Mouse (Mus musculus) thymus, adult 2 months (tissue): ENCODE results near the gene Nrip1. TPM values are rescaled to one million over a fixed set of nuclear protein-coding genes. Genes with fewer than 3 reads are reported as not detected.

Experiments
- DNase-seq: peaks from one replicate; pipeline ENCODE4 v3.0.0; 2021
- H3K27ac ChIP-seq: fragments of 200-500 bp; 2 replicates; pipeline ENCODE4 v1.5.1; 2012; ENCODE audit warnings: low read length, control low read depth; ENCODE audit not compliant: control insufficient read depth, insufficient read depth
- H3K27me3 ChIP-seq: fragments of 200-500 bp; 2 replicates; pipeline ENCODE4 v1.6.1; 2012; ENCODE audit warnings: mild to moderate bottlenecking, low read length, moderate library complexity, mixed read lengths; ENCODE audit not compliant: control insufficient read depth, insufficient read depth
- H3K36me3 ChIP-seq: fragments of 200-500 bp; 2 replicates; pipeline ENCODE4 v1.6.1; 2012; ENCODE audit warnings: mild to moderate bottlenecking, low read length, moderate library complexity; ENCODE audit not compliant: control insufficient read depth, insufficient read depth
- H3K4me1 ChIP-seq: fragments of 200-500 bp; replicated peaks from 2 replicates; pipeline ENCODE4 v1.6.1; 2012; ENCODE audit warnings: low read length; ENCODE audit not compliant: control insufficient read depth, insufficient read depth
- H3K4me3 ChIP-seq: fragments of 200-500 bp; 2 replicates; pipeline ENCODE4 v1.5.1; 2012; ENCODE audit warnings: mild to moderate bottlenecking, low read length, control low read depth, moderate library complexity; ENCODE audit not compliant: control insufficient read depth, insufficient read depth
- CTCF ChIP-seq: fragments of 200-500 bp; IDR thresholded peaks from 2 replicates; pipeline ENCODE4 v1.5.1; 2012; ENCODE audit warnings: mild to moderate bottlenecking, control low read depth, low read length, moderate library complexity, borderline replicate concordance; ENCODE audit not compliant: control insufficient read depth, poor library complexity, insufficient read depth; ENCODE audit errors: extremely low read depth
- POLR2A ChIP-seq: fragments of 200-500 bp; IDR thresholded peaks from 2 replicates; pipeline ENCODE4 v1.6.1; 2012; ENCODE audit warnings: mild to moderate bottlenecking, low read length, control low read depth, moderate library complexity; ENCODE audit not compliant: control insufficient read depth, poor library complexity, insufficient read depth; ENCODE audit errors: extremely low read depth
- WGBS: fragments of 180-500 bp; shearing (Covaris S2); methylation state at CpG from one replicate; pipeline ENCODE4 v1.1.7; 2018; 5-methylcytosine and 5-hydroxymethylcytosine counted together
- polyA plus RNA-seq: library from polyadenylated mRNA; depleted of rRNA; stranded (reverse); fragments of >200 nt; gene quantifications from 2 replicates; pipeline ENCODE4 v1.2.3, GENCODE M21; 2012

Nrip1 gene
- polyA plus RNA-seq, 1 experiment = 23.7 TPM

DNA sequence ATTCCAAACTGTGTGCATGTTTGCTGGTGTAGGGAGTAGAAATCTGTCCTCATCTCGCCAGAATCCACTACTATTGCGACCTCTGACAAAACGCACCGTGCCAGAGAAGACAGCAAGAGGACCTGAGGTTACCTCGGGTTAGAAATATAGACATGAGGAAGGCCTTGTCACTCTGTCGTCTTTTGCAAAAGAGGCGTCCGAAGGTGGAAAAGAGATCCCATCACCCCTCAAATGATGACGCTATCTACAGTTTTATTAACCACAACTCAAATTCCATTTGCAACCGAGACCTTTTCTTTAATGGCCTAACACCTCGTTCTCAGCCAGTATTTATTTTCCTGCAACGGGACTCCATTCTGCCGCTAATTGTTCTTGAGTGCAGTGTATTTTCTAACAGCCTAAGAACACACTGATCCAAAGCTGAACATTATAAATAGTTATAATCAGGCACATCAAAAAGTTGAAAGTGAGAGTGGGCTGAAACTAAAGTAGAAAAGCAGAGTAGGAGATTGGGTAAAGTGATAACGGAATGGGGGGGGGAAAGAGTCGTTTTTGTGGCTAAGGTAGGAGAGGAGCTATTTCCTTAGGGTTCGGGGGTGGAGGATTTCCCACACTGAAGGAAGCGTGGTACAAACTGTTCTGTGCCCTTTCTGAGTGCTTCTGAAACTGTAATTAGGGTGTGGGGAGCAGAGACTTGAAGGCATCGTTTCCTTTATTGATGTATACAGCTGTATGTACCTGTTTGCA, 124.1 kb downstream of the Nrip1 start:
- no peak overlapping the region for H3K4me3 ChIP-seq
- no peak for DNase-seq
- peaks cover 19% of the 10 kb centered on the region for H3K4me1 ChIP-seq
- WGBS = 10% methylated on average over 18 of the region's 18 CpGs
- TF ChIP-seq CTCF (no peak), POLR2A (no peak)
- H3K27ac ChIP-seq = no peak overlapping the region; the same call in 1 of the 2 replicates
- no peaks in the 10 kb centered on the region for H3K36me3 ChIP-seq
- H3K27me3 ChIP-seq = no peaks in the 10 kb centered on the region

- Histone ChIP-seq H3K4me1 (0 out of 2 replicates have a peak, but pooled peaks cover under 1% of the 10 kb centered on the region), H3K4me3 (no peak overlapping the region), H3K36me3 (no peaks in the 10 kb centered on the region), H3K27ac (no peak overlapping the region), H3K27me3 (no peaks in the 10 kb centered on the region)
- WGBS = 99% methylated on average over 2 of the region's 2 CpGs
- TF ChIP-seq CTCF (no peak), POLR2A (no peak)
- DNase-seq = no peak
Measured at GRCm38 (mm10) chr16:76242850-76243249, 130.8 kb downstream of the Nrip1 start.

DNA sequence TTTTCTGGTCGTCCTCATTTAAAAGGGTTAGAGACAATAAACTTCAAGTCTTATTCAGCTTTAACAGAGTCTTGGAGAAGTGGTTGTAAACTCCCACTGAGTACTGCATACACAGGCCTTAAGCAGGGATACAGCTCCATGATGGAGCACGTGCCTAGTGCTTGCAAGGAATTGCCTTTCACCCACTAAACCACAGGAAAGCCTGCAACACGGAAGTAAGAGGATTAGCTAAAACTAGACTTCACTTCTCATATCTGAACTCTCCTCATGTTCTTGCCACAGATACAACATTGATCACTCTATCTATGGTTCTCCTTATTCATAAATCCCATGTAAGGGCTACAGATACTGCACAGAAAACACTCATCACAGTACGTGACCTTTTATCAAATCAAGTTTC, 132.4 kb downstream of the Nrip1 start:
- no peak overlapping the region for H3K4me3 ChIP-seq
- H3K36me3 ChIP-seq = no peaks in the 10 kb centered on the region
- no peaks in the 10 kb centered on the region for H3K27me3 ChIP-seq
- DNase-seq = no peak
- 69% methylated on average over 4 of the region's 4 CpGs for WGBS
- no peak overlapping the region for H3K27ac ChIP-seq
- H3K4me1 ChIP-seq = no peaks in the 10 kb centered on the region
- TF ChIP-seq CTCF (no peak), POLR2A (no peak)

DNA sequence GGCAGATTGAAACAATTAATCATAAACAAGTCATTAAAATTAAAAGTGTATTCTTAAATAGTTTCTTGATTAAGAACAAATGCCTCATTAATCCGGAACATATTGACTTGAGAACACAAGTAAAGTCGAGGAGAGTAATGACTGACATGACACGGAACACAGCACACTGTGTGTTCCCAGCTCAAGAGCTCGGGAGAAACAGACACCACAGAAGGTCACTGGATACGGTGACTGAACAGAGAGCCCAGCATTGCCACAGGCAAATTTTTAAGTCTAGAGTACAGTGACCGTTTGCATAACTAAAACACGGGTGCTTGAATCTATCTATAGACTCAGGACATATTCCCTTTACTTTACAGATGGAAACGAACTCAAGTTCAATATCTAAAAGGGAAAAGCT, 134.3 kb downstream of the Nrip1 start:
- Histone ChIP-seq H3K27ac (no peak overlapping the region), H3K4me1 (no peaks in the 10 kb centered on the region), H3K27me3 (no peaks in the 10 kb centered on the region), H3K36me3 (no peaks in the 10 kb centered on the region), H3K4me3 (no peak overlapping the region)
- no peak for DNase-seq
- 96% methylated on average over 8 of the region's 8 CpGs for WGBS
- TF ChIP-seq CTCF (no peak), POLR2A (no peak)

- WGBS = 96% methylated on average over 4 of the region's 4 CpGs
- Histone ChIP-seq H3K27ac (no peak overlapping the region), H3K27me3 (no peaks in the 10 kb centered on the region), H3K4me3 (no peak overlapping the region), H3K36me3 (no peaks in the 10 kb centered on the region), H3K4me1 (no peaks in the 10 kb centered on the region)
- no peak for DNase-seq
- no peak for TF ChIP-seq POLR2A
- TF ChIP-seq CTCF = no peak
Measured at GRCm38 (mm10) chr16:76238784-76239183, 134.8 kb downstream of the Nrip1 start.
